Mouse (Mus musculus) myocyte (in vitro differentiated cells): ENCODE measurements at regions not wholly inside any gene's neighbourhood (a gene's known extent, or its start where the extent isn't known, plus 50 kb on each side); places are given as distances from the start of the nearest gene placed in this dataset.

Experiments
- H3K27me3 ChIP-seq: one replicate; pipeline ENCODE4 v1.6.1; 2011; ENCODE audit not compliant: control insufficient read depth, insufficient read depth, insufficient read length
- H3K36me3 ChIP-seq: one replicate; pipeline ENCODE4 v1.6.1; 2011; ENCODE audit not compliant: control insufficient read depth, insufficient read depth
- H3K4me2 ChIP-seq: one replicate; pipeline ENCODE4 v1.6.1; 2011; ENCODE audit warnings: low read depth, control low read depth
- H3K4me3 ChIP-seq: one replicate; pipeline ENCODE4 v1.5.1; 2011; ENCODE audit warnings: mild to moderate bottlenecking, control low read depth, moderate library complexity
- H3K79me2 ChIP-seq: one replicate; pipeline ENCODE4 v1.6.1; 2011; ENCODE audit not compliant: control insufficient read depth, insufficient read depth
- H3ac ChIP-seq: one replicate; pipeline ENCODE4 v1.6.1; 2011; ENCODE audit not compliant: control insufficient read depth, insufficient read length
- CEBPB ChIP-seq: IDR thresholded peaks from 2 replicates; pipeline ENCODE4 v1.6.1; 2011; ENCODE audit warnings: mild to moderate bottlenecking, moderate library complexity; ENCODE audit not compliant: poor library complexity, insufficient read depth, severe bottlenecking
- E2F4 ChIP-seq: IDR thresholded peaks from one replicate; pipeline ENCODE4 v1.6.1; 2011; ENCODE audit warnings: mild to moderate bottlenecking, control low read depth, moderate library complexity; ENCODE audit not compliant: insufficient read depth
- MAX ChIP-seq: IDR thresholded peaks from one replicate; pipeline ENCODE4 v1.6.1; 2011; ENCODE audit warnings: low read depth, mild to moderate bottlenecking, control low read depth
- MYOD1 ChIP-seq, 3 experiments: IDR thresholded peaks; one replicate each; pipeline ENCODE4 v1.6.1; 2011; ENCODE audit warnings: control low read depth in 2 of 3, low read depth in 2 of 3, mild to moderate bottlenecking in 2 of 3, moderate library complexity in 1 of 3; ENCODE audit not compliant: insufficient read length in 2 of 3, control insufficient read depth in 1 of 3
- MYOG ChIP-seq, 3 experiments: IDR thresholded peaks; one replicate each; pipeline ENCODE4 v1.6.1; 2011; ENCODE audit warnings: control low read depth in 2 of 3, low read depth in 2 of 3, mild to moderate bottlenecking in 2 of 3; ENCODE audit not compliant: insufficient read length in 2 of 3, control insufficient read depth in 1 of 3, insufficient read depth in 1 of 3
- POLR2A ChIP-seq: IDR thresholded peaks from one replicate; pipeline ENCODE4 v1.6.1; 2011; ENCODE audit warnings: low read depth, mild to moderate bottlenecking, control low read depth, moderate library complexity; ENCODE audit not compliant: insufficient read length
- POLR2AphosphoS2 ChIP-seq: IDR thresholded peaks from one replicate; pipeline ENCODE4 v1.6.1; 2011; ENCODE audit warnings: low read depth, control low read depth; ENCODE audit not compliant: insufficient read length
- REST ChIP-seq: IDR thresholded peaks from one replicate; pipeline ENCODE4 v1.6.1; 2011; ENCODE audit warnings: mild to moderate bottlenecking, control low read depth, moderate library complexity; ENCODE audit not compliant: insufficient read depth, insufficient read length
- SRF ChIP-seq: IDR thresholded peaks from one replicate; pipeline ENCODE4 v1.6.1; 2011; ENCODE audit warnings: low read depth; ENCODE audit not compliant: control insufficient read depth, insufficient read length
- TCF12 ChIP-seq: IDR thresholded peaks from one replicate; pipeline ENCODE4 v1.6.1; 2011; ENCODE audit warnings: mild to moderate bottlenecking, control low read depth; ENCODE audit not compliant: poor library complexity, insufficient read depth, severe bottlenecking
- TCF3 ChIP-seq: IDR thresholded peaks from one replicate; pipeline ENCODE4 v1.6.1; 2011; ENCODE audit warnings: low read depth, control low read depth; ENCODE audit not compliant: insufficient read length
- USF1 ChIP-seq: IDR thresholded peaks from one replicate; pipeline ENCODE4 v1.6.1; 2011; ENCODE audit warnings: low read depth, mild to moderate bottlenecking, control low read depth, moderate library complexity

DNA sequence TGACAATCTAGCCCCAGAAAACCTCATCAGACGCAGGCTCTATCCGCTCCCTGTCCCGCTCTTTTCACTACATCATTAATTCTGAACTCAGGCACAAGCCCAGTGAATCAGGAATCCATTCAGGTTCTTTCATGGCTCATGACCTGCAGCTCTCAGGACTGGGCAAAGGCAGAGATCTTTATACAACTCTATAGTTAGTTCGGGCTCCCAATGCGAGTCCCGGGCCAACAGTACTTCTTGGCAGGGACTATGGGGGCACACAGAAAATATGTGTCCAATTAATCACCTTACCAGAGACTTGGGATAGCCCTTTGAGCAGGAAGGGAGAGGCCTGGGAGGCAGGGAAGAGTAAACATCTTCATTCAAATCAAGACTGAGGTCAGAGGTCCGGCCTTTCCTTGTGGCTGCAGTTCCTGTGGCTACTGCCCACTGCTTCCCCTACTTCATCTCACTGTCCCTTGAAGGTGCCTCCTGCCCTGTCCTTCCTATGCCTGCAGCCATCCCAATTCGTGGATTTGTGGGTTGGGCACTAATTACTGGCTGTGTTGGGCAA is 71.3 kb upstream of the Slit3 start:
- H3K79me2 ChIP-seq = no peaks in the 10 kb centered on the region
- no peak overlapping the region for H3K4me3 ChIP-seq
- no peak overlapping the region for H3K4me2 ChIP-seq
- no peak overlapping the region for H3ac ChIP-seq
- H3K36me3 ChIP-seq = no peaks in the 10 kb centered on the region
- TF ChIP-seq REST = no peak
- TF ChIP-seq TCF3 = no peak
- no peak for TF ChIP-seq CEBPB
- TF ChIP-seq MAX = no peak
- no peak for TF ChIP-seq USF1
- TF ChIP-seq MYOG (IDR thresholded peaks at IDR 0.05; ENCODE audit: control insufficient read depth in 1 of 3, insufficient read depth in 1 of 3, insufficient read length in 2 of 3, low read depth in 2 of 3) = no peak
- TF ChIP-seq TCF12 = no peak
- TF ChIP-seq MYOD1 (IDR thresholded peaks at IDR 0.05; ENCODE audit: control insufficient read depth in 1 of 3, insufficient read length in 2 of 3, low read depth in 2 of 3) = no peak
- no peak for TF ChIP-seq E2F4
- no peaks in the 10 kb centered on the region for H3K27me3 ChIP-seq

DNA sequence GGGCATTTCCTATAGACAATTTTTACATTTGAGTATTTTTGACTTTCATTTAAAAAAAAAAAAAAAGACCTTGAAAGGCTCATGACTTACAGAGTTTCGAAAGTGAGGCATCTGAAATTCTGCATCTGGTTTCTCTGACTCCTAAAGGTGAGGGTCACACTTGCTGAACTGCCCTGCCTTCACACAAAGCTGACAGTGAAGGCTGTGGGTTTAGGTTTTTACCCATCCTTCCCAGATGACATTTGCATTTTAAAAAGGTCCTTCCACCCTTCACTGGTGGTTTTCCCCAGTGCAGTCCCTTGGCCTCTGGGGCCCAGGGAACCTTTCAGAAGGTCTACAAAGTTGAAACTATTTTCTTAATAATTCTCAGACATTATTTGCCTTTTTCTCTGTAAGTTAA is 76.4 kb upstream of the Slit3 start:
- no peaks in the 10 kb centered on the region for H3K27me3 ChIP-seq
- no peak overlapping the region for H3ac ChIP-seq
- no peak overlapping the region for H3K4me3 ChIP-seq
- H3K4me2 ChIP-seq = no peak overlapping the region
- no peaks in the 10 kb centered on the region for H3K36me3 ChIP-seq
- no peaks in the 10 kb centered on the region for H3K79me2 ChIP-seq
- no peak for TF ChIP-seq REST
- no peak for TF ChIP-seq POLR2AphosphoS2
- TF ChIP-seq SRF = no peak
- no peak for TF ChIP-seq MYOD1 (IDR thresholded peaks at IDR 0.05; ENCODE audit: control insufficient read depth in 1 of 3, insufficient read length in 2 of 3, low read depth in 2 of 3)
- no peak for TF ChIP-seq MYOG (IDR thresholded peaks at IDR 0.05; ENCODE audit: control insufficient read depth in 1 of 3, insufficient read depth in 1 of 3, insufficient read length in 2 of 3, low read depth in 2 of 3)

DNA sequence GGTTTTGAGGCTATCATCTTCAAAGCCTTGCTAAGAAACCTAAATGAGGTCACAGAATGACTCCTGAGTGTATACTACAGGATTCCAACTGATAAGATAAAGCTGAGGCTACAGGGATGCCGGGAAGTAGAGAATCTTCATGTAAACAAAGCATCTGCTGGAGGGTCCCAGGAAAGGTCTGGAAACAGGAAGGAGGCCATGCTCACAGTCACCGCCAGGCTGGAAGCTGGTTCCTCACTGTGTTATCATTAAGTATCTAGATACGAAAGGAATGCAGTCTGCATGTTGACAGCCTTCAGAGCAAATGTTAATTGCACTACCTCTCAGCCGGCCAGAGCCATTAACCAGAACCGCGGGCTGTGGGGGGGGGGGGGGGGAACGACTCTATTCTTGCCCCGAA is 96.6 kb upstream of the Slit3 start:
- Histone ChIP-seq H3K4me2 (no peak overlapping the region), H3K4me3 (no peak overlapping the region), H3K79me2 (no peaks in the 10 kb centered on the region), H3K27me3 (no peaks in the 10 kb centered on the region), H3K36me3 (no peaks in the 10 kb centered on the region), H3ac (no peak overlapping the region)
- TF ChIP-seq SRF (no peak), TCF3 (no peak), CEBPB (no peak), POLR2AphosphoS2 (no peak), MAX (no peak), TCF12 (no peak), E2F4 (no peak), USF1 (no peak), POLR2A (no peak), MYOG (IDR thresholded peaks at IDR 0.05; ENCODE audit: control insufficient read depth in 1 of 3, insufficient read depth in 1 of 3, insufficient read length in 2 of 3, low read depth in 2 of 3) (no peak), REST (no peak), MYOD1 (IDR thresholded peaks at IDR 0.05; ENCODE audit: control insufficient read depth in 1 of 3, insufficient read length in 2 of 3, low read depth in 2 of 3) (no peak)

DNA sequence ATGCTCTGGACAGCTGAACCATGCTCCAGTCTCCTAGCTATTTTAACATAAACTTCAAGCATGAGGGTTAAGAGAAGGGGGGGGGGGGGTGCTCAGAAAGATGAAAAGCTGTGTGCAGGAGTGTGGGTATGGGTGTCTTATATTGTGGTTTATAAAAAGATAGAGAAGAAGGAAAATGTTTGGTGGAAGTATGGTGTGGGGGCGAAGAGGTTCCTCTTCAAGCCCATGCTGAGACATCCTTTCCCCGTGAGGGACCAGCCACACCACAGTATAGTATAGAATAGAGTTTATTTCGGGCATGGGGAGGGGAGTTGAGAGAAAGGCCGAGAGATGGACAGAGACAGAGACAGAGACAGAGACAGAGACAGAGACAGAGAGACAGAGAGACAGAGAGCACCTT is 97.2 kb upstream of the Slit3 start:
- Histone ChIP-seq H3K36me3 (no peaks in the 10 kb centered on the region), H3K4me2 (no peak overlapping the region), H3K4me3 (no peak overlapping the region), H3ac (no peak overlapping the region), H3K27me3 (no peaks in the 10 kb centered on the region), H3K79me2 (no peaks in the 10 kb centered on the region)
- no peak for TF ChIP-seq TCF12
- TF ChIP-seq MAX = no peak
- TF ChIP-seq USF1 = no peak
- TF ChIP-seq E2F4 = no peak
- no peak for TF ChIP-seq CEBPB
- TF ChIP-seq TCF3 = no peak
- TF ChIP-seq POLR2A = no peak
- no peak for TF ChIP-seq MYOG (IDR thresholded peaks at IDR 0.05; ENCODE audit: control insufficient read depth in 1 of 3, insufficient read depth in 1 of 3, insufficient read length in 2 of 3, low read depth in 2 of 3)
- no peak for TF ChIP-seq REST
- no peak for TF ChIP-seq MYOD1 (IDR thresholded peaks at IDR 0.05; ENCODE audit: control insufficient read depth in 1 of 3, insufficient read length in 2 of 3, low read depth in 2 of 3)
- TF ChIP-seq SRF = no peak
- no peak for TF ChIP-seq POLR2AphosphoS2
